8 mouse cellular contexts compared by ENCODE assay signal in genomic region chr13:25269569-25270268, GRCm38 (mm10). TPM values are rescaled to one million over a fixed set of nuclear protein-coding genes. Genes with fewer than 3 reads are reported as not detected.
A peak's percentile ranks its signal among the peaks of the same experiment; 100 is the strongest.
DNase-seq lines count a peak whose midpoint lies in the region; ATAC-seq and TF ChIP-seq lines count a peak whose summit lies in the region.

No protein-coding gene starts in this region.

- H3K4me2 ChIP-seq in heart, embryonic 14.5 days (ENCODE audit: low read length), result peak overlapping the region; percentile 74
- peak overlapping the region; percentile 80 for H3K4me2 ChIP-seq in embryonic facial prominence, embryonic 15.5 days (replicated peaks)
- peak overlapping the region; percentile 65 for H3K4me2 ChIP-seq in intestine, postnatal 0 days (replicated peaks; ENCODE audit: low read depth)
- peak overlapping the region; percentile 58 for H3K4me2 ChIP-seq in liver, embryonic 13.5 days

- no peak for TF ChIP-seq CTCF in brain, embryonic 14.5 days (IDR thresholded peaks at IDR 0.05; ENCODE audit: borderline replicate concordance, extremely low read depth, insufficient read depth, insufficient read length)
- no peak for TF ChIP-seq CTCF in intestine, postnatal 0 days (IDR thresholded peaks at IDR 0.05; ENCODE audit: low read depth)

- H3K9ac ChIP-seq in heart, embryonic 14.5 days (ENCODE audit: low read length), result no peak overlapping the region
- no peak overlapping the region for H3K9ac ChIP-seq in embryonic facial prominence, embryonic 15.5 days
- H3K9ac ChIP-seq in intestine, postnatal 0 days (ENCODE audit: low read depth, low read length), result no peak overlapping the region
- no peak overlapping the region for H3K9ac ChIP-seq in liver, embryonic 13.5 days

- H3K27me3 ChIP-seq in heart, embryonic 14.5 days (ENCODE audit: control insufficient read depth, insufficient read depth, low read length), result no peaks in the 10 kb centered on the region
- no peaks in the 10 kb centered on the region for H3K27me3 ChIP-seq in embryonic facial prominence, embryonic 15.5 days
- peaks cover 4% of the 10 kb centered on the region; the same call in 1 of the 2 replicates for H3K27me3 ChIP-seq in intestine, postnatal 0 days (replicated peaks; ENCODE audit: control insufficient read depth, insufficient read depth, low read length)
- no peaks in the 10 kb centered on the region for H3K27me3 ChIP-seq in liver, embryonic 13.5 days

- 0 out of 2 replicates have a peak, but pooled peaks have one; percentile 18 for TF ChIP-seq POLR2A in brain, embryonic 14.5 days (IDR thresholded peaks at IDR 0.05; ENCODE audit: borderline replicate concordance, extremely low read depth, insufficient read depth, insufficient read length, poor library complexity, severe bottlenecking)

- H3K4me1 ChIP-seq in heart, embryonic 14.5 days (ENCODE audit: control insufficient read depth in 2 of 2, insufficient read depth in 2 of 2, low read length in 2 of 2), result peaks cover 5 to 6% of the 10 kb centered on the region in 2 experiments; a peak in 1 of 4 replicates
- peaks cover 7% of the 10 kb centered on the region for H3K4me1 ChIP-seq in embryonic facial prominence, embryonic 15.5 days
- H3K4me1 ChIP-seq in intestine, postnatal 0 days (replicated peaks; ENCODE audit: control insufficient read depth, insufficient read depth, low read length), result no peaks in the 10 kb centered on the region
- peaks cover 4% of the 10 kb centered on the region for H3K4me1 ChIP-seq in liver, embryonic 13.5 days (replicated peaks)

- 3% methylated on average over 42 of the region's 42 CpGs for WGBS in heart, embryonic 14.5 days
- WGBS in embryonic facial prominence, embryonic 15.5 days, result 1% methylated on average over 41 of the region's 42 CpGs
- 3% methylated on average over 42 of the region's 42 CpGs for WGBS in intestine, postnatal 0 days
- WGBS in liver, embryonic 13.5 days (ENCODE audit: insufficient replicate concordance), result 3% methylated on average over 38 of the region's 42 CpGs

- H3K9me3 ChIP-seq in heart, embryonic 14.5 days (ENCODE audit: control insufficient read depth, low read length), result no peaks in the 10 kb centered on the region
- H3K9me3 ChIP-seq in embryonic facial prominence, embryonic 15.5 days (replicated peaks), result no peaks in the 10 kb centered on the region
- H3K9me3 ChIP-seq in intestine, postnatal 0 days (ENCODE audit: control insufficient read depth), result no peaks in the 10 kb centered on the region
- no peaks in the 10 kb centered on the region for H3K9me3 ChIP-seq in liver, embryonic 13.5 days (replicated peaks)

- H3K36me3 ChIP-seq in heart, embryonic 14.5 days (ENCODE audit: control insufficient read depth, insufficient read depth, low read length), result no peaks in the 10 kb centered on the region
- H3K36me3 ChIP-seq in embryonic facial prominence, embryonic 15.5 days, result no peaks in the 10 kb centered on the region
- H3K36me3 ChIP-seq in intestine, postnatal 0 days (ENCODE audit: control insufficient read depth, insufficient read depth), result no peaks in the 10 kb centered on the region
- no peaks in the 10 kb centered on the region for H3K36me3 ChIP-seq in liver, embryonic 13.5 days

- H3K27ac ChIP-seq in heart, embryonic 14.5 days (replicated peaks in 1 of 2; ENCODE audit: control insufficient read depth in 1 of 2, insufficient read depth in 1 of 2, low read depth in 2 of 2, low read length in 2 of 2), result no peak overlapping the region
- H3K27ac ChIP-seq in embryonic facial prominence, embryonic 15.5 days (replicated peaks), result no peak overlapping the region
- no peak overlapping the region for H3K27ac ChIP-seq in intestine, postnatal 0 days (ENCODE audit: low read depth, low read length)
- H3K27ac ChIP-seq in liver, embryonic 13.5 days, result no peak overlapping the region

- no peak; the same call in 1 of the 2 replicates for ATAC-seq in heart, embryonic 14.5 days (ENCODE audit: insufficient number of reproducible peaks, insufficient read depth, low FRiP score, low read depth)
- ATAC-seq in embryonic facial prominence, embryonic 15.5 days (ENCODE audit: insufficient number of reproducible peaks, low FRiP score, low TSS enrichment, low read depth), result peak; percentile 77
- ATAC-seq in intestine, postnatal 0 days, result peak; percentile 67
- peak; percentile 83 for ATAC-seq in liver, embryonic 13.5 days (ENCODE audit: low read depth)

- no peak for DNase-seq in heart, adult 8-10 months (ENCODE audit: low spot score)
- peak; percentile 95 for DNase-seq in brain, embryonic 14.5 days (ENCODE audit: low read depth)
- DNase-seq in liver, embryonic 13.5 days, result peak; percentile 1
- peak; percentile 85 to 88 for DNase-seq in right cerebral cortex, postnatal 10 days (ENCODE audit: low spot score in 2 of 2)
- DNase-seq in ovary, postnatal 14 days (ENCODE audit: low spot score), result no peak

- peak overlapping the region; percentile 27 to 34 for H3K4me3 ChIP-seq in heart, embryonic 14.5 days (ENCODE audit: control insufficient read depth in 1 of 2, insufficient read depth in 1 of 2, low read depth in 1 of 2, low read length in 2 of 2)
- H3K4me3 ChIP-seq in embryonic facial prominence, embryonic 15.5 days (replicated peaks), result peak overlapping the region; percentile 37
- peak overlapping the region; percentile 29 for H3K4me3 ChIP-seq in intestine, postnatal 0 days (ENCODE audit: low read depth, low read length)
- H3K4me3 ChIP-seq in liver, embryonic 13.5 days (replicated peaks), result peak overlapping the region; percentile 32

RNA-seq across cellular contexts. Expression of gene Nrsn1, which starts 0.6 kb away (rescaled TPM):
- 0.18 and 1.1 TPM in 2 replicates for polyA plus RNA-seq in heart, embryonic 14.5 days (2014; fragmentation: Nextera tagmentation; extraction: Ambion mirVana)
- under 1 TPM in 3 of 4 experiments, not detected in 1; 0.19 to 0.28 (median 0.20) TPM for total RNA-seq in heart, adult 8-10 months (2022)
- polyA plus RNA-seq in brain, embryonic 14.5 days (2012; rRNA removed), result 21.8 and 31.3 TPM in 2 replicates
- 1.2 and 1.6 TPM in 2 replicates for polyA plus RNA-seq in embryonic facial prominence, embryonic 15.5 days (2015; fragmentation: Nextera tagmentation; extraction: Ambion mirVana)
- 4.9 and 5.7 TPM in 2 replicates for polyA plus RNA-seq in intestine, postnatal 0 days (2015; fragmentation: Nextera tagmentation; extraction: Ambion mirVana)
- 0.08 TPM in 1 of 2 replicates, not detected in the other for polyA plus RNA-seq in liver, embryonic 13.5 days (2015; fragmentation: Nextera tagmentation; extraction: Ambion mirVana)

Comparison
In these comparisons a context has a peak if more than half of its experiments do, and no peak if none do; other contexts are left out.
1. DNase-seq: peak in brain, embryonic 14.5 days (single experiment), liver, embryonic 13.5 days (single experiment) and right cerebral cortex, postnatal 10 days (2 of 2); none in heart, adult 8-10 months (single experiment) and ovary, postnatal 14 days (single experiment).
2. Peak in every context shown above with its lines, with median percentiles within 50 percentile points of each other: H3K4me2 ChIP-seq and H3K4me3 ChIP-seq.